Comparison of ENCODE assay signal across 8 mouse cellular contexts in the genomic region with DNA sequence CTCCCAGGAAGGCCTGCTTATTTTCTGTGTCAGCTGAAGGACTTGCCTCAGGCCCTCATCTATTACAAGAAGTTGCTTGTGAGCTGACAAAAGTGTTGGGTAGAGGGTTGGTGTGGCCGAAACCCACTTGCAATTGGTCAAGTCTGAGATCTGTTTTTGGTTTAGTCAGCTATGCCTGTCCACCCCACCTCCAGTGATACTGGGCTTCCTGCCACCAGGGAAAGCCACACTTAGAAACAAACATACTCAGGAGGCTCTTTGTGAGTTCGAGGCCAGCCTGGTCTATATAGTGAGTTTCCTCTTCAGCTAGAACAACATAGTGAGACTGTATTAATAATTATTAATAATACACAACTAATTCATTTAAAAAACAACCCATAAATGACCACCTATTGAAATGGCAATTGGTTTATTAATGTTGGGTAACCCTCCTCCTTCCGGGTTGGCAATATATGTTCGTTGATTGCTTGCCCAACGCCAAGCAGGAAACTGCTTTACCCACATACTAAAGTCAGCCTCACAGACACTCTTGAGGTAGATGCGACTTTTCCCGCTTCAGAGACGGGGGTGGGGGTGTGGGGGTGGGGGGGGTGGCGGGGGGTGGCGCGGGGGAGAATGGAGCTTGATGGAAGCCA. TPM values are rescaled to one million over a fixed set of nuclear protein-coding genes. Genes with fewer than 3 reads are reported as not detected.
DNase-seq lines count a peak whose midpoint lies in the region; ATAC-seq and TF ChIP-seq lines count a peak whose summit lies in the region.

No protein-coding gene starts in this region.

- H3K4me1 ChIP-seq in heart, embryonic 12.5 days (replicated peaks): peaks cover 39% of the 10 kb centered on the region
- peaks cover 2% of the 10 kb centered on the region for H3K4me1 ChIP-seq in ES-Bruce4 (ENCODE audit: control insufficient read depth, insufficient read depth, low read length)
- 0 out of 2 replicates have a peak, but pooled peaks cover 3% of the 10 kb centered on the region for H3K4me1 ChIP-seq in hindbrain, embryonic 14.5 days (replicated peaks; ENCODE audit: control insufficient read depth, insufficient read depth, low read length)
- peaks cover 35% of the 10 kb centered on the region for H3K4me1 ChIP-seq in midbrain, embryonic 10.5 days

- peak overlapping the region; percentile 76 for H3K9ac ChIP-seq in heart, embryonic 12.5 days
- peak overlapping the region; percentile 65 for H3K9ac ChIP-seq in ES-Bruce4 (ENCODE audit: low read depth, poor library complexity, severe bottlenecking)
- no peak overlapping the region for H3K9ac ChIP-seq in hindbrain, embryonic 14.5 days

- H3K4me3 ChIP-seq in heart, embryonic 12.5 days: peak overlapping the region; percentile 77
- H3K4me3 ChIP-seq in ES-Bruce4 (ENCODE audit: low read depth, low read length): no peak overlapping the region
- H3K4me3 ChIP-seq in hindbrain, embryonic 14.5 days (replicated peaks; ENCODE audit: low read length): peak overlapping the region; percentile 50
- H3K4me3 ChIP-seq in midbrain, embryonic 10.5 days: peak overlapping the region; percentile 74

- no peak for DNase-seq in heart, adult 9 months (ENCODE audit: low spot score in 2 of 2)
- no peak for DNase-seq in hindbrain, embryonic 14.5 days (ENCODE audit: low spot score)
- DNase-seq in midbrain, embryonic 10.5 days (ENCODE audit: low spot score): no peak
- no peak for DNase-seq in urinary bladder, postnatal 10 days (ENCODE audit: low spot score)
- no peak for DNase-seq in spleen, adult 12 weeks (ENCODE audit: low spot score)
- no peak for DNase-seq in cerebellum, adult 9-11 months

- no peak for TF ChIP-seq EP300 in ES-Bruce4 (IDR thresholded peaks at IDR 0.05; ENCODE audit: insufficient read depth, low read depth, low read length)

- TF ChIP-seq POLR2A in ES-Bruce4 (IDR thresholded peaks at IDR 0.05; ENCODE audit: insufficient read depth, low read length): no peak

- TF ChIP-seq CTCF in ES-Bruce4 (IDR thresholded peaks at IDR 0.05; ENCODE audit: low read depth, low read length): no peak

- 32% methylated on average over 11 of the region's 11 CpGs for WGBS in heart, embryonic 12.5 days
- WGBS in hindbrain, embryonic 14.5 days: 44% methylated on average over 8 of the region's 11 CpGs
- WGBS in midbrain, embryonic 10.5 days: 38% methylated on average over 11 of the region's 11 CpGs

- no peaks in the 10 kb centered on the region for H3K9me3 ChIP-seq in heart, embryonic 12.5 days (replicated peaks)
- H3K9me3 ChIP-seq in ES-Bruce4 (replicated peaks; ENCODE audit: control insufficient read depth, insufficient read depth, low read length, poor library complexity, severe bottlenecking): no peaks in the 10 kb centered on the region
- H3K9me3 ChIP-seq in hindbrain, embryonic 14.5 days (ENCODE audit: control insufficient read depth, low read length): no peaks in the 10 kb centered on the region
- no peaks in the 10 kb centered on the region for H3K9me3 ChIP-seq in midbrain, embryonic 10.5 days (replicated peaks)

- H3K36me3 ChIP-seq in heart, embryonic 12.5 days: no peaks in the 10 kb centered on the region
- H3K36me3 ChIP-seq in ES-Bruce4 (ENCODE audit: control insufficient read depth, insufficient read depth, low read length, poor library complexity, severe bottlenecking): no peaks in the 10 kb centered on the region
- no peaks in the 10 kb centered on the region for H3K36me3 ChIP-seq in hindbrain, embryonic 14.5 days (replicated peaks; ENCODE audit: control insufficient read depth, insufficient read depth)
- no peaks in the 10 kb centered on the region for H3K36me3 ChIP-seq in midbrain, embryonic 10.5 days

- ATAC-seq in heart, embryonic 12.5 days (ENCODE audit: insufficient number of reproducible peaks, low FRiP score): no peak
- no peak for ATAC-seq in hindbrain, embryonic 14.5 days (ENCODE audit: low FRiP score)

- peaks cover 20% of the 10 kb centered on the region for H3K27me3 ChIP-seq in heart, embryonic 12.5 days (replicated peaks)
- H3K27me3 ChIP-seq in ES-Bruce4 (ENCODE audit: control insufficient read depth, insufficient read depth, low read length, poor library complexity, severe bottlenecking): no peaks in the 10 kb centered on the region
- H3K27me3 ChIP-seq in hindbrain, embryonic 14.5 days (ENCODE audit: control insufficient read depth, insufficient read depth, low read length): peaks cover 34% of the 10 kb centered on the region
- peaks cover 61% of the 10 kb centered on the region for H3K27me3 ChIP-seq in midbrain, embryonic 10.5 days (ENCODE audit: low read depth, poor library complexity, severe bottlenecking)

- peak overlapping the region; percentile 99 for H3K4me2 ChIP-seq in heart, embryonic 12.5 days
- H3K4me2 ChIP-seq in hindbrain, embryonic 14.5 days (replicated peaks): peak overlapping the region; percentile 72

- H3K27ac ChIP-seq in heart, embryonic 12.5 days (ENCODE audit: poor library complexity, severe bottlenecking): no peak overlapping the region
- H3K27ac ChIP-seq in ES-Bruce4 (ENCODE audit: insufficient read depth, low read length): no peak overlapping the region
- no peak overlapping the region for H3K27ac ChIP-seq in hindbrain, embryonic 14.5 days
- H3K27ac ChIP-seq in midbrain, embryonic 10.5 days (replicated peaks): peak overlapping the region; percentile 79

RNA-seq across cellular contexts. Expression of gene 1700020L24Rik, which starts 2.1 kb away (rescaled TPM):
- 1.4 and 1.6 TPM in 2 replicates for polyA plus RNA-seq in heart, embryonic 12.5 days (2016; fragmentation: Nextera tagmentation; extraction: Ambion mirVana)
- polyA plus RNA-seq in ES-Bruce4 (2011; ENCODE audit: insufficient read depth, insufficient read length, low read depth, missing spikeins): not detected in 2 replicates
- polyA plus RNA-seq in hindbrain, embryonic 14.5 days (2014; fragmentation: Nextera tagmentation; extraction: Ambion mirVana): 0.39 and 0.60 TPM in 2 replicates
- polyA plus RNA-seq in midbrain, embryonic 10.5 days (2016; fragmentation: Nextera tagmentation; extraction: Ambion mirVana): 0.54 TPM in 1 of 2 replicates, not detected in the other

RNA-seq across cellular contexts. Expression of gene Gas2l2, which starts 10.3 kb away (rescaled TPM):
- polyA plus RNA-seq in heart, embryonic 12.5 days (2016; fragmentation: Nextera tagmentation; extraction: Ambion mirVana): 0.32 TPM in 1 of 2 replicates, not detected in the other
- not detected in 2 replicates for polyA plus RNA-seq in ES-Bruce4 (2011; ENCODE audit: insufficient read depth, insufficient read length, low read depth, missing spikeins)
- 0.97 and 1.5 TPM in 2 replicates for polyA plus RNA-seq in hindbrain, embryonic 14.5 days (2014; fragmentation: Nextera tagmentation; extraction: Ambion mirVana)
- 0.09 TPM in 1 of 2 replicates, not detected in the other for polyA plus RNA-seq in midbrain, embryonic 10.5 days (2016; fragmentation: Nextera tagmentation; extraction: Ambion mirVana)

RNA-seq across cellular contexts. Expression of gene Mmp28, which starts 23.3 kb away (rescaled TPM):
- 3.4 and 3.5 TPM in 2 replicates for polyA plus RNA-seq in heart, embryonic 12.5 days (2016; fragmentation: Nextera tagmentation; extraction: Ambion mirVana)
- polyA plus RNA-seq in ES-Bruce4 (2011; ENCODE audit: insufficient read depth, insufficient read length, low read depth, missing spikeins): 0.26 and 0.52 TPM in 2 replicates
- polyA plus RNA-seq in hindbrain, embryonic 14.5 days (2014; fragmentation: Nextera tagmentation; extraction: Ambion mirVana): 3.9 and 4.2 TPM in 2 replicates
- polyA plus RNA-seq in midbrain, embryonic 10.5 days (2016; fragmentation: Nextera tagmentation; extraction: Ambion mirVana): 1.2 and 1.6 TPM in 2 replicates

RNA-seq across cellular contexts. Expression of gene Rasl10b, which starts 30.6 kb away (rescaled TPM):
- 13.4 and 13.6 TPM in 2 replicates for polyA plus RNA-seq in heart, embryonic 12.5 days (2016; fragmentation: Nextera tagmentation; extraction: Ambion mirVana)
- polyA plus RNA-seq in ES-Bruce4 (2011; ENCODE audit: insufficient read depth, insufficient read length, low read depth, missing spikeins): 1.1 and 1.6 TPM in 2 replicates
- 27.1 and 28.6 TPM in 2 replicates for polyA plus RNA-seq in hindbrain, embryonic 14.5 days (2014; fragmentation: Nextera tagmentation; extraction: Ambion mirVana)
- 3.9 and 6.5 TPM in 2 replicates for polyA plus RNA-seq in midbrain, embryonic 10.5 days (2016; fragmentation: Nextera tagmentation; extraction: Ambion mirVana)

RNA-seq across cellular contexts. Expression of gene Taf15, which starts 33.3 kb away (rescaled TPM):
- polyA plus RNA-seq in heart, embryonic 12.5 days (2016; fragmentation: Nextera tagmentation; extraction: Ambion mirVana): 12.1 and 12.9 TPM in 2 replicates
- 324 and 326 TPM in 2 replicates for polyA plus RNA-seq in ES-Bruce4 (2011; ENCODE audit: insufficient read depth, insufficient read length, low read depth, missing spikeins)
- polyA plus RNA-seq in hindbrain, embryonic 14.5 days (2014; fragmentation: Nextera tagmentation; extraction: Ambion mirVana): 9.4 and 11.3 TPM in 2 replicates
- 11.2 and 12.6 TPM in 2 replicates for polyA plus RNA-seq in midbrain, embryonic 10.5 days (2016; fragmentation: Nextera tagmentation; extraction: Ambion mirVana)
